Mouse (Mus musculus) ES-E14 (cell line): ENCODE results near the gene Fam219b.

Experiments used
- HCFC1 ChIP-seq: IDR thresholded peaks from 2 replicates; pipeline ENCODE4 v1.6.1; 2012; ENCODE audit warnings: low read length, inconsistent platforms, borderline replicate concordance; ENCODE audit not compliant: insufficient read depth
- MAFK ChIP-seq: IDR thresholded peaks from 2 replicates; pipeline ENCODE4 v1.6.1; 2014; ENCODE audit warnings: mild to moderate bottlenecking, low read depth, low read length, inconsistent platforms; ENCODE audit not compliant: insufficient read depth
- ZC3H11A ChIP-seq: IDR thresholded peaks from 2 replicates; pipeline ENCODE4 v1.6.1; 2012; ENCODE audit warnings: low read depth, mild to moderate bottlenecking, inconsistent platforms, low read length, borderline replicate concordance

- TF ChIP-seq MAFK (no peak), HCFC1 (peak; percentile 71), ZC3H11A (no peak)
Measured at GRCm38 (mm10) chr9:57560861-57561710, 23.8 kb downstream of the Fam219b start, which contains the start of gene Scamp2.
